Mouse (Mus musculus) CH12.LX (cell line): ENCODE measurements at regions not wholly inside any gene's neighbourhood (a gene's known extent, or its start where the extent isn't known, plus 50 kb on each side); places are given as distances from the start of the nearest gene placed in this dataset.

ENCODE experiments used
- DNase-seq: peaks from one replicate; pipeline ENCODE4 v3.0.0-alpha.2; 2013; ENCODE audit errors: extremely low read depth
- H3K27ac ChIP-seq: 2 replicates; pipeline ENCODE4 v1.5.1; 2012; ENCODE audit warnings: low read depth, mild to moderate bottlenecking, control low read depth, moderate library complexity; ENCODE audit not compliant: insufficient read depth
- H3K27me3 ChIP-seq: replicated peaks from 2 replicates; pipeline ENCODE3; 2012; ENCODE audit warnings: inconsistent platforms
- H3K36me3 ChIP-seq, 2 experiments: replicated peaks in 1 of 2; 2 replicates each; pipeline versions ENCODE3 to v1.6.1; 2012; ENCODE audit warnings: inconsistent platforms in 1 of 2, low read length in 1 of 2, mild to moderate bottlenecking in 1 of 2, mixed read lengths in 1 of 2, moderate library complexity in 1 of 2; ENCODE audit not compliant: control insufficient read depth in 1 of 2, insufficient read depth in 1 of 2
- H3K4me1 ChIP-seq, 2 experiments: 2 replicates each; pipeline ENCODE4 v1.6.1; 2012; ENCODE audit warnings: inconsistent platforms in 1 of 2, moderate library complexity in 1 of 2; ENCODE audit not compliant: insufficient read depth in 2 of 2, control insufficient read depth in 1 of 2
- H3K4me2 ChIP-seq: 2 replicates; pipeline ENCODE4 v1.6.1; 2012; ENCODE audit warnings: low read depth, mild to moderate bottlenecking, control low read depth; ENCODE audit not compliant: poor library complexity, insufficient read depth, severe bottlenecking
- H3K4me3 ChIP-seq, 3 experiments: fragments of 150-350 bp in 1 of 3; sonication (generic) in 1 of 3; replicated peaks in 1 of 3; 2 replicates each; pipeline versions ENCODE3 to v1.5.1; 2011 to 2012; ENCODE audit warnings: low read depth in 2 of 3, low read length in 2 of 3, mild to moderate bottlenecking in 2 of 3, moderate library complexity in 2 of 3, control low read depth in 1 of 3, improper control_type of control experiment in 1 of 3, inconsistent platforms in 1 of 3, mixed read lengths in 1 of 3; ENCODE audit not compliant: poor library complexity in 1 of 3
- H3K79me2 ChIP-seq: replicated peaks from 2 replicates; pipeline ENCODE4 v1.6.1; 2012; ENCODE audit warnings: mild to moderate bottlenecking, moderate library complexity; ENCODE audit not compliant: control insufficient read depth, poor library complexity, insufficient read depth, severe bottlenecking; ENCODE audit errors: extremely low read depth
- H3K9ac ChIP-seq: 2 replicates; pipeline ENCODE4 v1.6.1; 2012; ENCODE audit warnings: low read depth, mild to moderate bottlenecking, control low read depth, moderate library complexity; ENCODE audit not compliant: insufficient read depth
- H3K9me3 ChIP-seq: replicated peaks from 2 replicates; pipeline ENCODE3; 2012; ENCODE audit warnings: low read length, inconsistent platforms, mixed read lengths
- ELF1 ChIP-seq: IDR thresholded peaks from 2 replicates; pipeline ENCODE4 v1.6.1; 2014; ENCODE audit warnings: low read depth, mild to moderate bottlenecking, inconsistent platforms, low read length, improper control_type of control experiment
- GABPA ChIP-seq: IDR thresholded peaks from 2 replicates; pipeline ENCODE4 v1.6.1; 2012; ENCODE audit warnings: low read depth, low read length, improper control_type of control experiment, inconsistent platforms; ENCODE audit not compliant: insufficient replicate concordance
- HCFC1 ChIP-seq: IDR thresholded peaks from 2 replicates; pipeline ENCODE4 v1.6.1; 2012; ENCODE audit warnings: low read depth, mild to moderate bottlenecking, inconsistent platforms, low read length, improper control_type of control experiment
- JUN ChIP-seq: IDR thresholded peaks from 2 replicates; pipeline ENCODE4 v1.6.1; 2011; ENCODE audit warnings: low read depth, mild to moderate bottlenecking, low read length, improper control_type of control experiment, moderate library complexity; ENCODE audit not compliant: insufficient read depth
- JUND ChIP-seq: conservative IDR thresholded peaks from 2 replicates; pipeline ENCODE4 v1.6.1; 2011; ENCODE audit warnings: low read depth, low read length, improper control_type of control experiment
- KAT2A ChIP-seq: IDR thresholded peaks from 2 replicates; pipeline ENCODE4 v1.6.1; 2012; ENCODE audit warnings: low read length, improper control_type of control experiment, inconsistent platforms; ENCODE audit not compliant: insufficient replicate concordance
- MAFK ChIP-seq: IDR thresholded peaks from 2 replicates; pipeline ENCODE4 v1.6.1; 2011; ENCODE audit warnings: low read length, improper control_type of control experiment; ENCODE audit not compliant: insufficient replicate concordance
- MAX ChIP-seq: IDR thresholded peaks from 2 replicates; pipeline ENCODE4 v1.6.1; 2011; ENCODE audit warnings: low read length, improper control_type of control experiment
- MAZ ChIP-seq: IDR thresholded peaks from 2 replicates; pipeline ENCODE4 v1.6.1; 2012; ENCODE audit warnings: low read depth, mild to moderate bottlenecking, inconsistent platforms, low read length, improper control_type of control experiment, moderate library complexity
- MYC ChIP-seq: IDR thresholded peaks from 2 replicates; pipeline ENCODE4 v1.6.1; 2011; ENCODE audit warnings: low read depth, mild to moderate bottlenecking, improper control_type of control experiment, low read length
- NRF1 ChIP-seq: IDR thresholded peaks from 2 replicates; pipeline ENCODE4 v1.6.1; 2014; ENCODE audit warnings: low read depth, mild to moderate bottlenecking, inconsistent platforms, low read length, improper control_type of control experiment, moderate library complexity
- PAX5 ChIP-seq: IDR thresholded peaks from 2 replicates; pipeline ENCODE4 v1.6.1; 2012; ENCODE audit warnings: low read length, inconsistent platforms, mixed read lengths
- RCOR1 ChIP-seq: conservative IDR thresholded peaks from 2 replicates; pipeline ENCODE4 v1.6.1; 2012; ENCODE audit warnings: low read depth, mild to moderate bottlenecking, inconsistent platforms, low read length, improper control_type of control experiment
- SIN3A ChIP-seq: IDR thresholded peaks from 2 replicates; pipeline ENCODE4 v1.6.1; 2012; ENCODE audit warnings: low read length, improper control_type of control experiment, inconsistent platforms
- TCF12 ChIP-seq: IDR thresholded peaks from 2 replicates; pipeline ENCODE4 v1.6.1; 2014; ENCODE audit warnings: low read depth, mild to moderate bottlenecking, inconsistent platforms, low read length, improper control_type of control experiment
- UBTF ChIP-seq: IDR thresholded peaks from 2 replicates; pipeline ENCODE4 v1.6.1; 2012; ENCODE audit warnings: low read depth, mild to moderate bottlenecking, inconsistent platforms, low read length, improper control_type of control experiment, moderate library complexity
- USF1 ChIP-seq: IDR thresholded peaks from 2 replicates; pipeline ENCODE4 v1.6.1; 2014; ENCODE audit warnings: low read depth, mild to moderate bottlenecking, inconsistent platforms, low read length, improper control_type of control experiment
- USF2 ChIP-seq: conservative IDR thresholded peaks from 2 replicates; pipeline ENCODE4 v1.6.1; 2011; ENCODE audit warnings: low read depth, low read length, improper control_type of control experiment
- ZMIZ1 ChIP-seq: IDR thresholded peaks from 2 replicates; pipeline ENCODE4 v1.6.1; 2012; ENCODE audit warnings: low read depth, mild to moderate bottlenecking, inconsistent platforms, low read length, improper control_type of control experiment
- dilution Hi-C: fragments of 300-500 bp; cut with MboI; formaldehyde crosslinking; loops from 2 replicates; pipeline ENCODE4 v1.14.3; 2020; ENCODE audit warnings: low sequenced_read_pairs; ENCODE audit not compliant: extremely low pct_unique_long_range_greater_than_20kb, extremely low pct_ligation_motif_present
- in situ Hi-C: fragments of 300-500 bp; cut with MboI; formaldehyde crosslinking; loops from 3 replicates; pipeline ENCODE4 v1.14.3; 2019; ENCODE audit warnings: low sequenced_read_pairs, low pct_ligation_motif_present, low pct_unique_long_range_greater_than_20kb, mixed read lengths

GRCm38 (mm10) chr15:64618471-64618870, 199.0 kb upstream of the Gm21798 start:
- dilution Hi-C loops, result no loop called here
- Histone ChIP-seq H3K27ac (no peak overlapping the region), H3K9me3 (no peaks in the 10 kb centered on the region), H3K4me1 (peaks cover 0 to 19% of the 10 kb centered on the region in 2 experiments; a peak in 3 of 4 replicates), H3K36me3 (no peaks in the 10 kb centered on the region), H3K9ac (no peak overlapping the region), H3K79me2 (no peaks in the 10 kb centered on the region), H3K4me3 (no peak overlapping the region), H3K4me2 (no peak overlapping the region), H3K27me3 (no peaks in the 10 kb centered on the region)
- TF ChIP-seq GABPA, result no peak
- no peak for TF ChIP-seq MAZ
- TF ChIP-seq ELF1, result no peak
- no peak for TF ChIP-seq MAX
- no peak for TF ChIP-seq KAT2A
- in situ Hi-C loops, result no loop called here
- no peak for DNase-seq

GRCm38 (mm10) chr15:64621876-64622275, 195.6 kb upstream of the Gm21798 start:
- TF ChIP-seq MAX, result no peak
- no peak for TF ChIP-seq SIN3A
- no peak for TF ChIP-seq KAT2A
- TF ChIP-seq MYC, result no peak
- TF ChIP-seq RCOR1, result no peak
- no peak for TF ChIP-seq USF1
- no peak for TF ChIP-seq NRF1
- TF ChIP-seq JUND, result no peak
- TF ChIP-seq ZMIZ1, result no peak
- TF ChIP-seq TCF12, result no peak
- no peak for TF ChIP-seq PAX5
- TF ChIP-seq MAFK, result no peak
- no peak for TF ChIP-seq USF2
- TF ChIP-seq MAZ, result no peak
- no peak for TF ChIP-seq UBTF
- TF ChIP-seq JUN, result no peak
- TF ChIP-seq HCFC1, result no peak
- Histone ChIP-seq H3K27me3 (no peaks in the 10 kb centered on the region), H3K79me2 (no peaks in the 10 kb centered on the region), H3K4me3 (no peak overlapping the region), H3K27ac (no peak overlapping the region), H3K36me3 (no peaks in the 10 kb centered on the region), H3K4me2 (no peak overlapping the region), H3K9me3 (no peaks in the 10 kb centered on the region), H3K4me1 (no peaks in the 10 kb centered on the region; a peak in 1 of 4 replicates), H3K9ac (no peak overlapping the region)
- in situ Hi-C loops (loop anchor here (10.0 kb wide), 2 partner anchors 447 to 497 kb away; no protein-coding TSS in a partner anchor), dilution Hi-C loops (no loop called here)
- no peak for DNase-seq
